Mouse (Mus musculus) kidney, postnatal 36 days (tissue): ENCODE measurements around the gene Rrbp1.

Experiments
- DNase-seq, 2 experiments: peaks; one replicate each; pipeline ENCODE4 v3.0.0; 2021 to 2022; ENCODE audit warnings: mixed read lengths in 2 of 2

Gene Rrbp1

GRCm38 (mm10) chr2:144005166-144005955, 5.7 kb downstream of the Rrbp1 start:
- DNase-seq, result no peak

GRCm38 (mm10) chr2:144003544-144003943, 7.5 kb downstream of the Rrbp1 start:
- DNase-seq, result peak; percentile 64 to 84

GRCm38 (mm10) chr2:144002229-144002984, 8.7 kb downstream of the Rrbp1 start:
- DNase-seq, result no peak

- DNase-seq, result no peak
Measured at GRCm38 (mm10) chr2:143992977-143993376, 18.1 kb downstream of the Rrbp1 start.

GRCm38 (mm10) chr2:143991964-143992672, 18.9 kb downstream of the Rrbp1 start:
- DNase-seq, result no peak

- peak; percentile 84 to 89 for DNase-seq
Measured at GRCm38 (mm10) chr2:143990997-143991396, 20.1 kb downstream of the Rrbp1 start.

- DNase-seq, result peak; percentile 59 to 68
Measured at GRCm38 (mm10) chr2:143988016-143988415, 23.0 kb downstream of the Rrbp1 start.

- DNase-seq, result no peak
Measured at GRCm38 (mm10) chr2:143987485-143987884, 23.6 kb downstream of the Rrbp1 start.

GRCm38 (mm10) chr2:143983482-143983881, 27.6 kb downstream of the Rrbp1 start:
- DNase-seq, result no peak

- no peak for DNase-seq
Measured at GRCm38 (mm10) chr2:143982901-143983300, 28.2 kb downstream of the Rrbp1 start.

GRCm38 (mm10) chr2:143982152-143982551, 28.9 kb downstream of the Rrbp1 start:
- DNase-seq, result no peak

- peak; percentile 68 to 88 for DNase-seq
Measured at GRCm38 (mm10) chr2:143980781-143981398, 30.2 kb downstream of the Rrbp1 start.

- peak in 1 of 2 experiments; percentile 57 for DNase-seq
Measured at GRCm38 (mm10) chr2:143978444-143979147, 32.5 kb downstream of the Rrbp1 start.

- no peak for DNase-seq
Measured at GRCm38 (mm10) chr2:143975146-143975649, 35.9 kb downstream of the Rrbp1 start.

- no peak for DNase-seq
Measured at GRCm38 (mm10) chr2:143973161-143973560, 37.9 kb downstream of the Rrbp1 start.

- DNase-seq, result no peak
Measured at GRCm38 (mm10) chr2:143971887-143972286, 39.2 kb downstream of the Rrbp1 start.

- no peak for DNase-seq
Measured at GRCm38 (mm10) chr2:143970841-143971240, 40.2 kb downstream of the Rrbp1 start.

GRCm38 (mm10) chr2:143969260-143969659, 41.8 kb downstream of the Rrbp1 start:
- no peak for DNase-seq

- DNase-seq, result no peak
Measured at GRCm38 (mm10) chr2:143963318-143963717, 47.7 kb downstream of the Rrbp1 start.

- no peak for DNase-seq
Measured at GRCm38 (mm10) chr2:143962192-143962591, 48.9 kb downstream of the Rrbp1 start.

- DNase-seq, result peak; percentile 32 to 52
Measured at GRCm38 (mm10) chr2:143955746-143956145, 55.3 kb downstream of the Rrbp1 start.

GRCm38 (mm10) chr2:143955004-143955403, 56.1 kb downstream of the Rrbp1 start:
- peak; percentile 44 to 48 for DNase-seq
